Mouse (Mus musculus) bone marrow, adult 2 months (tissue): ENCODE measurements at regions not wholly inside any gene's neighbourhood (a gene's known extent, or its start where the extent isn't known, plus 50 kb on each side); places are given as distances from the start of the nearest gene placed in this dataset.
"Not testable (repeated sequence)": the region's sequence is repeated elsewhere in the genome, so short reads cannot be mapped to it uniquely, and the experiment has no call there.

ENCODE experiments used
- H3K27ac ChIP-seq: fragments of 200-500 bp; 2 replicates; pipeline ENCODE4 v1.5.1; 2012; ENCODE audit warnings: low read depth, mild to moderate bottlenecking, control low read depth, inconsistent platforms, low read length; ENCODE audit not compliant: control insufficient read depth, poor library complexity, insufficient read depth
- H3K4me1 ChIP-seq: fragments of 200-500 bp; 2 replicates; pipeline ENCODE4 v1.6.1; 2011; ENCODE audit warnings: low read length; ENCODE audit not compliant: control insufficient read depth, insufficient read depth
- H3K4me3 ChIP-seq: fragments of 200-500 bp; replicated peaks from 2 replicates; pipeline ENCODE3; 2011; ENCODE audit warnings: mild to moderate bottlenecking, low read depth, low read length, control low read depth; ENCODE audit not compliant: control insufficient read depth
- CTCF ChIP-seq: fragments of 200-500 bp; IDR thresholded peaks from 2 replicates; pipeline ENCODE4 v1.5.1; 2011; ENCODE audit warnings: low read length, control low read depth; ENCODE audit not compliant: control insufficient read depth, insufficient read depth
- POLR2A ChIP-seq: fragments of 200-500 bp; IDR thresholded peaks from 2 replicates; pipeline ENCODE4 v1.6.1; 2011; ENCODE audit warnings: low read depth, mild to moderate bottlenecking, control low read depth, low read length, borderline replicate concordance; ENCODE audit not compliant: control insufficient read depth
- WGBS: fragments of 180-500 bp; shearing (Covaris S2); methylation state at CpG from one replicate; pipeline ENCODE4 v1.1.7; 2018; 5-methylcytosine and 5-hydroxymethylcytosine counted together

DNA sequence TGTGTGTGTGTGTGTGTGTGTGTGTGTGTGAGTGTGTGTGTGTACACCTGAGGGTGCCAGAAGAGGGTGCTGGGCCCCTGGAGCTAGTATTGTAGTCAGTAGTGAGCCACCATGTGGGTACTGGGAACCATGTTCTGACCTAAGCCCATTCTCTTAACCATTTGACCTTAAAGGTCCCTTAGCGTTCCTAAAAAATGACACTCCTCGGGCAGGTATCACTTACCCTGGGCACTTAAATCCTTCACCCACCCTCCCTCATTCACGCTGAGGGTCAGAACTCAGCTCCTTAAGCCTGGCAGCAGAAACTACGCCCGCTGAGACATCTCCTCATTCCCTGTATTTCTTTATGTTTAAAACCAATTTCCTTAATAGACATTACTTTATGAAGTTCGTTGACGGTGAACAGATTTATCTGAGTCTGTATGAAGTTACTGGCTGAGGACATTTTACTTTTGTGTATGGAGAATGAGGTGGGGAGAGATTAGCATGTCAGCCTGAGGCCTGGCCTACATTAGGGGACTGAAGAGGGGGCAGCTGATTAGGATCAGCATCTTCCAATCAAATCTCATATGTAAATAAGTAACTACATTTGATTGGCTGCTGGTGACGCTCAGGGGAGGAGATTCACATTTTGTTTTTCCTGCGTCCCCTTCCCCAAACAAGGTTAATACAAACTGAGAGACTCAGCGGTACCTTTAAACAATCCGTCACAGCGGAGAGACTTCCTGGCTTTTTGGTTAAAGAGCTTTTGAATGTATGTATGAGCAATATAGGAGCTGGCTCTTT lies 61.8 kb upstream of the Gadl1 start:
- Histone ChIP-seq H3K4me3 (no peak overlapping the region), H3K27ac (no peak overlapping the region), H3K4me1 (no peaks in the 10 kb centered on the region)
- 78% methylated on average over 12 of the region's 12 CpGs for WGBS
- no peak for TF ChIP-seq POLR2A
- TF ChIP-seq CTCF = no peak

DNA sequence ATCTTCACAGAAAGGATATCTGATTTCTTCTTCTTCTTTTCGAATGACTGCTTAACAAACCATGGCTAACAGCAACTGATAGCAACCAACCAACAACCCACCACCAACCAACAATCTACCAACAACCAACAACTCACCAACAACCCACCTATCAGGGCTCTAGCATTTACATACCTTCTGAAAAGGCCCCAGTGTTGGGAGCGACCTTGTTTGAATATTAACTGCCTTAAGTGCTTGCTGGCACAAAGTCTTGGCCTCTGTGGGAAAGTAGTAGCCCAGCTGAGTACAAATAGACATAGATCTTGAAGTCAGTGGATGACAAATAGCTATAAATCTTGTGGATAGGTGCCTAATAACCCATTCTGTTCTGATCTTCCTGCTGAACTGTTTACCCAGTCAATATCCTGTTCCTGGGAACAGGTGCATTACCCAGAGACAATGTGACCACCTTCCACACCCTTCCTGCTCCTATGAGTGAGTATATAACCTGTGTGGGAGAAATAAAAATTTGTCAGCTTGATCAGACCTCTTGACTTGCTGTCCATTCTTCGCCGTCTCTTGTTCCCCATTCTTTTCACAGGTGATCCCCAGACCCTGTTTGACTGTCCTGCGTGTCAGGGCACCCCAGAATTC lies 55.9 kb upstream of the Gadl1 start:
- H3K27ac ChIP-seq, H3K4me3 ChIP-seq, H3K4me1 ChIP-seq: not testable (repeated sequence)
- 76% methylated on average over 5 of the region's 5 CpGs for WGBS

DNA sequence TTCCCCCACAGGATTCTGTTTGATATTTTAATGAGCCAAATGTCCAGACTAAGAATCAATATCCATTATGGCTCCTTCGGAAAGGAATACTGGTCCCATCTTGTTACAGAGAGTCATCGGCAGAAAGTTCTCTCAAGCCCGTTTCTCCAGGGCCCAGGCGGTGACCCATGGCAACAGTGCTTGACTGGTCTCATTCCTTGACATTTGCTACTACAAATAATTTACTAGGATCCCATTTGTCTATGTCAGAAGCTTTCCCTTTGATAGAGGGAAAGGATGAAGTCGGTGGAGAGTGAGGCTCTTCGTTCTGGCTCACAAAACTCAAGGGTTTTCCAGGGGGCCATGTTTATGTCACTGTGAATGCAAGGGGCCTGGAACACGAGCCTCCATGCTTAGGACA lies 52.0 kb upstream of the Gadl1 start:
- Histone ChIP-seq H3K4me3 (no peak overlapping the region), H3K27ac (no peak overlapping the region), H3K4me1 (no peaks in the 10 kb centered on the region)
- 83% methylated on average over 7 of the region's 7 CpGs for WGBS
- TF ChIP-seq POLR2A (no peak), CTCF (no peak)

DNA sequence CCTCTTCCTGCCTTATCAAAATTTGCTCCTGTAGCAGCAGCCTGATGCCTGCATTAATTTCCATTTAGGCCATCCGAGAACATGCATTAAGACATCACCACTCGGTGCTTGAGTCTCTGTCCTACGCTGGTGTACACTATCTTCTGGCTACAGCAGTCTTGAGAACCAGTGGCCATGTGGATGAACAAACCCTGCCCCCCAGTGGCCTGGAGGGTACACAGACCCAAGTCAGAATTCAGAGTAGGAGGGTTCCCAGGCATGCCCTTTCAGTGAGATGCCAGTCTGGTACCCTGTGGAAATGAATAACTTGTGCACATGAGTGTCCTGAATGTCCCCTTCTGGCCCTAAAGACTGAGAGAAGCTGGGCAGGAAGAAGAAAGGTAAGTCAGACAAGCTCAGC lies 50.4 kb upstream of the Gadl1 start:
- Histone ChIP-seq H3K27ac (no peak overlapping the region), H3K4me1 (no peaks in the 10 kb centered on the region), H3K4me3 (no peak overlapping the region)
- WGBS = 52% methylated on average over 3 of the region's 3 CpGs
- TF ChIP-seq POLR2A (no peak), CTCF (peak; percentile 38; the same call in 1 of the 2 replicates)
